Mouse (Mus musculus): ENCODE data around the gene Gm10961.

The Gm10961 gene

DNA sequence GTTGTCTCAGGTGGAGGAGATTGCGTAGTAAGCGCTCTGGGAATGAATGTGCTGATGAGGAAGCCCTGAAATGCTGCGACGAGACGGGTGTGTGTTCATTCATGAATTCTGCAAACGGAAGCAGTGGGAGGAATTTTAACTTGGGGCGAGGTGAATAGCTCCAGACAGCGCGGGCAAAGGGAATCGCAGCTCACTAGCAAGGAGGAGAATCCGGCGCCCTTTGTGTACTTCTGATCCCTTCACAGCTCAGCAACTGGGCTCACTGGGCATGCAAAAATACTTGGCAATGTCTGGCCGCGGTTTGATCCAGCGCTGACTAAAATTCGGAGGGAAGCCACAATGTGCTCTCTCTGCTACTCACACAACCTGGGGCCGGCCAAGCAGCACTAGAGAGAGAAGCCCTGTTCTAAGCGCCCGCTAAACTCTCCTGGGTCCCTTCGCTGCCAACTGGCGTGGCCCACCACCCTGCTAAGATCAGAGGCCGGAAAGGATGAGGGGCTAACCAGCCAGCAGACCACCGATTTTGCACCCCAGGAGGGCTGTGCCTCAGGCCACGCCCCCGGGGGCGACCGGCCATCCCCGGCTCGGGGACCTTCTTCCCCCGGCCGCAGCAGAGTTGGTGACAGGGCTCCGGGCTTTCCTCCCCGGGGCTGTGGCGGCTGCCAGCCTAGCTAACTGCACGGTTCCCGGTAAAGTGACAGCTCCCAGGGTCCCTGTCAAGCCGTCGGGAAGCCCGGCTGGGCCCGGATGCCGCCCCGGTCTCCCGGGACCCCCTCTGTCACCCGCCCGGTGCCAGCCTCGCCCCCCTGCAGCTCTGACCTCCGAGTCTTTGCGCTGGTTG, at the start of gene Gm10961:
Gm10961 (plus strand) TSS at position 641 of the 841 bp plus-strand sequence.
- peak; percentile 59 for DNase-seq (ENCODE audit: low read depth, low spot score)

DNA sequence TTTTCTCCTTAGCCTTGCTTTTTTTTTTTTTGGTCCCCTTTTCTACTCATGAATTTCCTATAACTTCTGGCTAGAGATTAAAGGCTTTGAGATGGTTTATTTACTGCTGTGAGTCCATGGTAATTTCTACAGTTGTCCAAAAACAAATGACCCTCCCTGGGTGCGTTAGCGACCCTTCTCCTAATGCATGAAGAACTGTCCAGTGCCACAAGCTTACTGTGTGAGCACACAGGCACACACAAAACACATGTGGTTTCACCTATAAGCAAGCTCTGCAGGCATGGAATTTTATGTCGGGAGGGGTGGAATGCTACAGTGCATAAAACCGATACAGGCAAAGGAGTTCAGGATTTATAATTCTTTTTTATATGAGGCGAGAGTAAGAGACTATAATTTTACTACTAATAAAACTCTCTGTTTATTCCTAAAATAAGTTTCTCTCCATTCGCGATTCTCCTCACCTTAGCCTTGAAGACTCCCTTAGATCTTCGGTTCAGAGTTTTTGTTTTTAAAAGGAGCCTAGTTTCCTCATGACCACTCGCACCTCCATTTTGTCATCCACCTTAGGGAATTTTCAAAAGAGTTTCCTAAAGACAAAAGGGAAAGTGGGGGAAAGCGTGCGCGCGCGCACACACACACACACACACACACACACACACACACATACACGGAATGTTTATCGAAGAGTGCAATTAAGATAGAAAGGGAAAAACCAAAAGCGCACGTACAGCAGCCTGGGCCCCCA, 48.8 kb upstream of the Gm10961 start:
- DNase-seq (ENCODE audit: low read depth, low spot score) = no peak

DNA sequence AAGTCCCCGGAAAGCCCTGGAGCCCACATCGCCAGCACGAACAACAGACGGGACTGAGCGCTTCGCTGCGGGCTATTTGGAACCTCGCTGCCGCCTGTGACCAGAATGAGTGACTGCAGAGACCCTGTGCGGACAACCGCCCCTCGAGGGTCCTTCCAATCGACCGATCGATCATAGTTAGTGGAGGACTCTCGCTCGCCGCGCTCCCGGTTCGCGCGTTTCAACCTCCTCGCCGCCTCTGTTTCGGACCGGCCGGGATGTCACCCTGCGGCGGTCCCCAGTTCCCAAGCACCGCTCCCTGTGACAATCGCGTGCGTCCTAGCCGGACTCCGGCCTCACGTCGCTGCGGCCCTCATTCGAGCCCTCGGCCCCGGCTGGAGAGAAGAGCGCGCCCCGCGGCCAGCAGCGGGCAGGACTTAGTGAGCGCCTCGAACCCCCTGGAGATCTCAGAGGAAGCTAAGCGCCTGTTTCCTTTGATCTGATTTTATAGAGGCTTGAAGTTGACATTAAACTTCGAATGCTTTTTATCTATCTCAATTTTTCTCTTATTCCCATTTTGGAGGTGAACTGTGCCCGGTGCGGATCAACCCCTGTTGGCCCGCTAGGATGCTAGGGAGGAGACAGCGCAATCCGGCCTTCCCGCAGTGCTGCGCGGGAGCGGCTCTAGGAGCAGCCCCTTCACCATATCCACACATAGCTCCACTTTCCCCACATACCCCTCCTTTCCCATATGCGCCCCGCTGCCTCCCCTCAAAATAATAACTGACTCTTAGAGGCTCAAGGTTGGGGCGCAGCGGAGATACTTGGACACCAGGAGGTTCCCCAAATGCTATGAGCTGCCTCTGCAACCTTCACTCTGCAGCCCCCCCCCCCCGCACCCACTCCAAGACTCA, 48.0 kb upstream of the Gm10961 start:
- peak; percentile 39 for DNase-seq (ENCODE audit: low read depth, low spot score)

DNA sequence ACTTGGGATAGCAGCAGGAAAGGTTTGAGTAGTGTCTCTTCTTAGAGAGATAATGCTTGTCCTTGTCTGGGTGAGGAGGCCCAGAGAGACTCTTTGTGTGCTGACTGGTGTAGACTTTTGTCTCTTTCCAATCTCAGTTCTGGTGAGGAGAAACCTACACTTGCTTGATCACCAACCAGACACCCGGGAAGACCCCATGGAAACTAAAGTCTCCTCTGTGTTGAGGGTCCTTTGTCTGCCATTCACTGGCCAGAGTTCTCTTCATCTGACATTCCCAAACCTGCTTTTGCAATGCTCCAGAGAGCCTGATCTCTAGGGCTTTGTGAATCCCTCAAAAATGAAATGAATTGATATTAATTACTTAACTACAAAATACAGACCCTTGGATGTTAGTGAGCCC, 47.2 kb upstream of the Gm10961 start:
- DNase-seq (ENCODE audit: low read depth, low spot score) = no peak

DNA sequence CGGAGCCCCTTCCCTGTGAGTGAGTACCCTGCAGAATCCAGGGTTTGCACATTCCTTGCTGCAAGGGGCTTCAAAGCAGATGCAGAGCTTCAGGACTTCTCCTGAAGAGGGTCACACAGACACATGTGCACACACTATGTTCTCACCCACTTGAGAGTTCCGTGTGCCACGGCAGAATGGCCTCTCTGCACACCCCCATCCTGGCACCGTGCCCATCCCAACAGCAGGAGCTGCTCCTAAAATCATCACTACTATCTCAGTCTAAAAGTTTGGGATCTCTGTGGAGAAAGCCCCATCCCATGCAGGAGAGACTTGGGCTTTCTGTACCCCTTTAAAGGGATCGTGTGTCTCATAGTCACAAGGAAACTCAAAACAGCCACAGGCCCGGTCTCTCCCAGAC, 44.6 kb upstream of the Gm10961 start:
- no peak for DNase-seq (ENCODE audit: low read depth, low spot score)

DNA sequence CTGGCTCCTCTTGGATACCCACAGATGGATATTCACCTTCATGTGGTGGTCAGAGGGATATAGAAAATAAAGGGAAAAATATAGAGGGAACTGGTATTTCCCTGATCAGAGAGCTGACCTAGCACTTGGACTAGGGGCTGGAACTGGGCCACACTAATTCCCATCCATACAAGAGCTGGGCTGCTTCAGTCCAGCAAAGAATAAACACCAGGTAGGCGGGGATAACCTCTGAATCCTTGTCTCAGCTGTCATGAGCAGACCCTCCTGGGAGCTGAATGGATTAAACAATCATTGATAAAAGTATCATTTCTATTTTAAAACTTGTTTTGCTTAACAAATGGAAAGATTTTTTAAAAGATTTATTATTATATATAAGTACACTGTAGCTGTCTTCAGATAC, 39.5 kb upstream of the Gm10961 start:
- no peak for DNase-seq (ENCODE audit: low read depth, low spot score)

DNA sequence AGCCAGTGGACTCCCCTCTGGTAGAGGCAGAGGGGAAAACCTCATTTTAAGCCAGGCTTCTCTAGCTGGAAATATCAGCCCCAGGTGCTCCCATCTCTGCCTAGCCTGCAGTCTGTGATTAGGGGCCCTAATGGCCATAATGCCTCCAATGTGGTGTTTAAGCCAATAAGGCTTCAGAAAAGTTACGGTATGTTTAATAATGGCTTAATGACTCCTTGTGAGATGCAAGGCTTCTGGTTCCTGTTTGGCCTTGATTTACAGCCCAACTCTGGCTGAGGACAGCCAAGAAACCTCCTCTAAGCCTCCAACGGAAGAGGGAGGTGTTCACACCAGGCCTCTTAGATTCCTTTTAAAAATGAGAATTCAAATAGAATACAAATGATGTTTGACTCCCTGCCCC, 37.5 kb upstream of the Gm10961 start:
- DNase-seq (ENCODE audit: low read depth, low spot score) = no peak

DNA sequence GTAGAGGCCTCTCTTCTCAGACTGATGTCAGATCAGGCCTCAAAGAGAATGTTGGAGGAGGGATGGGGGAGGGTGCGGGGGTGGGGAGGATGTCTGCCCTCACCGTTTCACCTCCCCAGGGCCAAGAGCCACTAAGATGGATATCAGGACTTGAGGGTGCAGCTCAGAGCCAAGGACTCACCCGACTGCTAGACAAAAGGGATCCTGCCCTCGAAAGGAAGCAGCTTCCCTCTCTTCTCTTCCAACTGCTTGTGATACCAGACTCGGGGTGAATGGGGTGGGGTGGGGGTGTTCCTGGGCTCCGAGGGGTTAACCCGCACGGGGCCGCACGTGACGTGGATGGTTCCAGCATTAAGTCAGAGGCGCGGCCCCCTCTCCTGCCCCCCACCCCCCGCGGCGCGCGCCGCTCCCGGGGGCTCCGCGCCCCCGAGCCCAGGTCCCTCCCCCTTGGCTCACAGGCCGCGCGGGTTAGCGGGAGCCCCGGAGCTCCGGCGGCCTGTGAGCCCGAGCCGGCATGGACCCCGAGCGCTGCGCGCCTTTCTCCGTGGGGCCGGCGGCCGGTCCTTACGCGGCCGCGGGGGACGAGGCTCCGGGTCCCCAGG, 36.4 kb upstream of the Gm10961 start, which contains the start of gene Alx3:
Alx3 (plus strand) TSS at position 370 of the 602 bp plus-strand sequence.
- no peak for DNase-seq (ENCODE audit: low read depth, low spot score)

DNA sequence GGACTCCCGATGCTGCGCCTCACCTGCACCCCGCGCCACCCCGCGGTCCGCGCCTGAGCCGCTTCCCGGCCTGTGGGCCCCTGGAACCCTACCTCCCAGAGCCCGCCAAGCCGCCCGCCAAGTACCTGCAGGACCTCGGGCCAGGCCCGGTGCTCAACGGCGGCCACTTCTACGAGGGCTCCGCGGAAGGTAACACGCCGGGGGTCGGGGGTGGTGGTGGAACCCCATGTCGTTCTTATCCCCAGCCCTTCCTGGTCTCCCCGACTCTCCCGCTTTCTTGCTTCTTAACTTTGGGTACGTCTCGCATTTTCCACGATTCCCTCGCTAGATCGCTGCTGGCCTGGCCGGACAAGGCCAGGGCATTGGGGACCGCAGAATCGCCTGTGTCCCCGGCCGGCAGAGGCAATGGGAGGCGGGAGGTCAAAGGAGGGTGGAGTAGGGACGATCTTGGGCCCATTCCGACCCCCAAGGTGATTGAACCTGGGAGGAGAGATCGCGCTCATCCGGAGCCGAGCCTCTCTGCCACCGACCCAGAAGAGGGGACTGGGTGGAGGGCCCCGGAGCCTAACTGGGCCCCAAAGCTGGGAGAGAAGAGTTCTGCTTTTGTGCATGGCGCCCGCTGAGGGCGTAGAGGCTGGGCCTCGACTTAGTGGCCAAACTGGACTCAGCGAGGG, 35.7 kb upstream of the Gm10961 start:
- DNase-seq (ENCODE audit: low read depth, low spot score) = no peak

DNA sequence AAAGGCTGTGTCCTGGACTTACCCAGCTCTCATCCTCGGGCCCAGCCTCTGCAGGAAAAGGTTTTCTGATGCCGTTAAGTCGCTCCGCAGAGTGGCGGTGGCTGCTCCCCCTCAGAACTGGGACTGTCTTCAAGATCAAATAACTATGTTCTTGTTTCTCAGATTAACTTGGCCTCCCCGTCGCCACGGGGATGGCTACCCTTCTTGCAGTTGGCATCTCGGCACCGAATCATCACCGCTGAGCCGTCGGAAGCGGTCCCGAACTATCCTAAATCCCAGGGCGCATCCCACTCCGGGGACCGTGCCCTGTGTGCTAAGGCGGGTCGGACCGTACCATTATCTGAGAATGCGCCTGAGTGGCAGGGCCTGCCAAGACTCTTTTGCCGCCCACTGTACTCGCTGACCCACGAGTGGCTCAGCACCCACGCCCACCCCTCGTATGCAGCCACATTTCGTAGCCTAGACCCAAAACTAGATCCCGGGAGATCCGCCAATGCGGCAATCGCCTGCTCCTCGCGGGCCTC, 35.1 kb upstream of the Gm10961 start:
- DNase-seq (ENCODE audit: low read depth, low spot score) = peak; percentile 33

DNA sequence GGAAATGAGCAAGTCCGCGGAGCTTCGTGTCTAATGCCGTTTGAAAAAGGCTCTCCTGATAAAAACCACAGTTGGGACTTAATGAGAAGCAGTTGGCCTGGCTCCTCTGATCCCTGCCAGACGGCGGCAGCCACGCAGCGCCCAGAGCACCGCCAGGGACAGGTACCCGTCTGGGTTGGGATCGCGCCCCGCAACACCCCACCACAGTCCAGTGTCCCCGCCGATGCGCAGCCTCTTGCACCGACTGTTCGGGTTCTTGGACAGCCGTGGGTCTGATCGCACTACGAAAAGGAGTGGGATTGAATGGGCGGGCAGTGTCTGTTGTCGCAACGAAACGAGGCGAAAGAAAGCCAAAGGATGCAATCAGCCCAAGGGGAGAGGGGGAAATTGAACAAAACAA, 34.6 kb upstream of the Gm10961 start:
- DNase-seq (ENCODE audit: low read depth, low spot score) = peak; percentile 49

DNA sequence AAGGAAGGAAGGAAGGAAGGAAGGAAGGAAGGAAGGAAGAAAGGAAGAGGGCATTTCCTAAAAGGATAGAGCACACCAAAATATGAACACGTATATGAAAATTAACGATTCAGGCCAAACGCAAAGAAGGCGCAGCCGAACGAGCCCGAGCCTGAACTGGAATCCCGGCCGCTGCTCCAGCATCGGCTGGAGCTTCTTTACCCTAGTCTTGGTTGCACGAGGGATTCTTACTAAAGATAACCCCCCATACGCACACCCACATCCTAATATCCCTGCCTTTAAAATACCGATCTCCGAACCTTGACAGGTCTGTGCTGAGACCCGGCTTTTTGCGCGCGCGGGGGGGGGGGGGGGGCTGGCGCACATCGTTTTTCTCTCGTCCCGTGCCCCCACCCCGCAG, 34.0 kb upstream of the Gm10961 start:
- DNase-seq (ENCODE audit: low read depth, low spot score) = no peak

DNA sequence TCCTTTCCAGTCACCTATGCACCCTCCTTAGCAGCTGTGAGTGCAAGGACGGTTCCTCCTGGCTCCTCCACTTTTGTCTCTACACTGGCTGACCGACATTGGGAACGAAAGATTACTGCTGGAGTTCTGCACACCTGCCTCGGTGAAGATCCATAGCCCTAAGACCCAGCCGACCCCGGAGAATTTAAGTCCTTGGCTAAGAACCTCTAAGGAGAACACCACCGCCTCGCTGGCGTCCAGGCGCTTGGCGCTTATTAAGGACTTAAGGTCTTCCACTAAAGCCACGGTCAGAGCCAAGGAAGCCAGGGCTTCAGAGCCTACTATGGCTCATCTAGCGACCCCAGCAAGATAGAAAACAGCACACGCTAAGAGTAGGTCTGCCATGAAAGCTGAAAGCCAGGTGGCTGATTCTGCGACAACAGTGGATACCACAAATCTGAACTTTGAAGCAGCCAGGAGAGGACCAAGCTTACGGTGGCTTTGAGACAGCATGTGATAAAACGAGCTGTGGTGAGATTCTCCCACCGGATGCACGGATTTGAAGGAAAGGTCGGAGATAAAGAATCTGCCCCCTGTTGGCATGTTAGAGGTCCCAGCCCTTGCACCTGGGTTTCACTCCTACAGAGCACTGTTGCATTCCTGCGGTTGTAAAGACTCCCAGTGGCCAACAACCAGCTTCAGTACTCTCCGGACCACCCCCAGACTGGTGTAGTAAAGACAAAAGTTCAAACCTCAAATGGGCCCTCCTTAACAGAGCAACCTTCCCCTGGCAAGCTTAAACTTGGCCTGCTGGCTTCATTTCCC, 33.3 kb upstream of the Gm10961 start:
- DNase-seq (ENCODE audit: low read depth, low spot score) = no peak

DNA sequence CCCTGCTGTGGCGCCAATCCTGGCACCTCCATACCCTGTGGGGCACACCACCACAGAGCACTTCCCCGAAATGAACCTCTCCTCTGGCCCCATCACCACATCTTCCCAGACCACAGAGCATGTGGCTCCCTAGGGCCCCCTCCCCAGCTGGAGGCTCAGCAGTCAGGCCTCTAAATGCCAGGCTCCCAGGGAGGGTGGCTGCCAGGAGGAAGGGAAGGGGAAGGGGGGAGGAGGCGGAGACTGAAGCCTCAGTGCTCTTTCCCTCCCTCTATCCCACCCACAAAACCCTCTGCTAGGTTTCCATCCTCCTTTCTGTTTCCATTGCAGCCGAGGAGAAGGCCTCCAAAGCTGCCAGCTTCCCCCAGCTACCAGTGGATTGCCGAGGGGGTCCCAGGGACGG, 31.0 kb upstream of the Gm10961 start:
- DNase-seq (ENCODE audit: low read depth, low spot score) = no peak

DNA sequence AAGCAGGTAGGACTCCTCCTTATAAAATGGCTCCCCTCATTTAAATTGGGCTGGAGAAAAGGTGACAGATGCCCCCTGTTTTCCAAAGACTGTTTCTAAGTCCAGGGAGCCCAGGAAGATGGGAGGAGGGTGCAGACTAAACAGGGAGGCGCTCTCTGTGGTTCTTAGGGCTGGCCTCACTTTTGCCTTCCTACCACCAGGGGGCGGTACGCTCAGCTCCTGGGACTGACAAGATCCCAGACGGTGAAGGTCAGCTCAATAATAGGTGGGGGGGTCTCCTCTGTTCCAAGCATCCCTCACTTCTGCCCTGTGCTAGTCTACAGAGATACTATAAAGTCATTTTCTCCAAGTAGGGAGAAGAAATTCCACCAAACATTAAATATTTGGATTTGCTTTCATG, 25.8 kb upstream of the Gm10961 start:
- DNase-seq (ENCODE audit: low read depth, low spot score) = peak; percentile 78

DNA sequence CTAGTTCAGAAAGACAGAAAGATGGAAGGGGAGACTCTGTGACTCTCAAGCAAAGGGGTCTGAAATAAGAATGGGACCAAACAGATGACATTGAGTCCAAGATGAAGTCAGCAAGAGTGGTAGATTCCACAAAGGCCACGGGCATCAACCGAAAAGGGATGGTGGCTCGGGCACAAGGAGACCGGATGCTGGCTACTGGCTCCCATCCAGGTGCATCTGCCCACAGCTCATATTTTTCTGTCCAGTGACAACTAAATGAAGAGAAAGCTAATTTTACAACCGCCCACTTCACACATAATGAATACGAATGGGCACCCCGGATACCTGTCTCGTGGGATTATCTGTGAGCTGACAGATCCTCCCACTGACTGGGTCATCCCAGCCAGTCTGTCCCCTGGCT, 23.9 kb upstream of the Gm10961 start:
- DNase-seq (ENCODE audit: low read depth, low spot score) = no peak

DNA sequence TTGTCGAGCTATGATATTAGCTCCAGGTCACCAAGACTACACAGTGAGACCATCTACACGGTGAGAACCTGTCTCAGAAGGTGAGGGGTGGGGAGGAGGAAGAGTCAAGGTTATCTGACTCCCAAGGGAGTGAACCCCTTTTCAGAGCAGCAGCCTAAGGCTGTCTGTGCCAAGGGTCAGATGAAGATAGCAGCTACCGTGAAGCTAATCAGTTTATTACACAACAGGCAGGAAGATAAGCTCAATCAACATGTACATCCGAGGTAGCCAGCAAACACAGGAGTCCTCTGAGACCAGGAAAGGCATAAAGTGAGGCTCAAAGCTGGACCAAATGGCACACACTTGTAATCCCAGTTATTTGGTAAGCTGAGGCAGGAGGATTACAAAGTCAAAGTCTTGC, 22.3 kb upstream of the Gm10961 start:
- DNase-seq (ENCODE audit: low read depth, low spot score) = no peak

DNA sequence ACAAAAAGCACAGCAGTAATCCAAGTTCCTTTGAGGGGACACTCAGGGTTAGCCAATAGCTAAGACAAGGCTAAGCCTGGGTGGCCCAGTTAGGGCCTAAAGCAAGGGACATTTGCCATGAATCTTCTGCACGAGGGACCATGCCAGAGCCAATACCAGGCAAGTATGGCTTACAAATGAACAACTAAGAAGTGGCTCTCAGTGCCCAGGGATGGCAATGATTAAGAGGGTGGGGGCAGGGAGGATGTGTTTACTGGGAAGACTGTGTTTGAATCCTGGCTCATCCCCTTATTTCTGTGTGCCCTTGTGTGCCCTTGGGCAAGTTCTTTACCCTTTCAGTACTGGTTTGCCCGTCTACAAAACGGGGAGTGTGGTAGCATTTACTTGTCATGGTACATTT, 21.7 kb upstream of the Gm10961 start:
- no peak for DNase-seq (ENCODE audit: low read depth, low spot score)

DNA sequence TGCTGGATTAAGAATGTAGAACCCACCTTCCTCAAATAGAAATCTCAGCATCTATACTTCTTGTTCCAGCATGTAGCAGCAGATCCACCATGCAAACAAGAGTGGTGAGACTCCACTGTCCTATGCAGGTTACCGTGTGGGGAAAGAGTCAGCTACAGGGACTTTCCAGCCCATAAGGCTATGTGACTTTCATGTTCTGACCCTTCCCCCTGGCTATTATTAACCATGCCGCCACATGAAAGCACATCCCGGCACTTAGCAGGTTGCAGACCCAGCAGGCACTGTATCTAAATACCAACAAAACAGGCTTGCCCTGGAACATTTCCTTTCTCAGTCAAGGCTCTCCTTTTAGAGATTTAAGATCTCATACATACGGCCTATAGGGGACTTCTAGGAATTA, 19.7 kb upstream of the Gm10961 start:
- DNase-seq (ENCODE audit: low read depth, low spot score) = no peak

Measured in mesoderm, embryonic 11.5 days (tissue).